Mouse (Mus musculus) heart, postnatal 14 days (tissue): ENCODE results near the gene Frmpd2. TPM values are rescaled to one million over a fixed set of nuclear protein-coding genes. Genes with fewer than 3 reads are reported as not detected.
A peak's percentile ranks its signal among the peaks of the same experiment; 100 is the strongest.
"Not testable (repeated sequence)": the region's sequence is repeated elsewhere in the genome, so short reads cannot be mapped to it uniquely, and the experiment has no call there.

Experiments used
- DNase-seq, 2 experiments: peaks; one replicate each; pipeline ENCODE4 v3.0.0; 2021 to 2022
- intact Hi-C: fragments of 180-260 bp; cut with DNase I; formaldehyde crosslinking; loops from one replicate; pipeline ENCODE4 v1.15.1; 2025
- long read RNA-seq, 2 experiments: library from polyadenylated mRNA; stranded (forward); transcript quantifications; one replicate each; pipeline ENCODE4 v2.0.0; 2021
- total RNA-seq, 2 experiments: library from RNA; stranded (reverse); gene quantifications; 2 replicates each; pipeline ENCODE4 v1.2.3; 2021

The Frmpd2 gene
- total RNA-seq, result under 1 TPM in 1 of 2 experiments, not detected in 1; 0.22 TPM
- long read RNA-seq, experiment 1, partial matches to known transcripts, result 1 of 1 reads
- long read RNA-seq, experiment 1, other reads (novel, unspliced or antisense), result 0 of 1 reads
- long read RNA-seq, experiment 2, result 0 reads

- intact Hi-C loops, result no loop called here
- no peak for DNase-seq
These were observed at the start of gene Frmpd2 for GRCm38 (mm10) chr14:33471331-33471730. Gene Frmpd2 (plus strand): TSS chr14:33471696.

- intact Hi-C loops, result no loop called here
- no peak for DNase-seq
These were observed 48.5 kb upstream of the Frmpd2 start for GRCm38 (mm10) chr14:33423003-33423402.

- no peak for DNase-seq
- intact Hi-C loops, result no loop called here
These were observed 47.4 kb upstream of the Frmpd2 start for GRCm38 (mm10) chr14:33424124-33424523.

GRCm38 (mm10) chr14:33432485-33432884, 39.0 kb upstream of the Frmpd2 start:
- DNase-seq, intact Hi-C loops: not testable (repeated sequence)

GRCm38 (mm10) chr14:33443780-33444179, 27.7 kb upstream of the Frmpd2 start:
- DNase-seq, result no peak
- intact Hi-C loops, result no loop called here

GRCm38 (mm10) chr14:33445962-33446361, 25.5 kb upstream of the Frmpd2 start:
- intact Hi-C loops, result no loop called here
- no peak for DNase-seq

- no peak for DNase-seq
- intact Hi-C loops, result no loop called here
These were observed 24.9 kb upstream of the Frmpd2 start for GRCm38 (mm10) chr14:33446561-33447023.

GRCm38 (mm10) chr14:33447027-33447569, 24.4 kb upstream of the Frmpd2 start, which contains the start of gene Mapk8:
Gene Mapk8 (minus strand): TSS chr14:33447158.
- peak; percentile 99 to 100 for DNase-seq
- intact Hi-C loops, result no loop called here

GRCm38 (mm10) chr14:33448276-33448675, 23.2 kb upstream of the Frmpd2 start:
- intact Hi-C loops, result no loop called here
- no peak for DNase-seq

- DNase-seq, result no peak
- intact Hi-C loops, result no loop called here
These were observed 22.1 kb upstream of the Frmpd2 start for GRCm38 (mm10) chr14:33449296-33449840.

GRCm38 (mm10) chr14:33450331-33450730, 21.2 kb upstream of the Frmpd2 start:
- DNase-seq, result no peak
- intact Hi-C loops, result no loop called here

GRCm38 (mm10) chr14:33463658-33464057, 7.8 kb upstream of the Frmpd2 start:
- intact Hi-C loops, result no loop called here
- DNase-seq, result no peak

GRCm38 (mm10) chr14:33467766-33468165, 3.7 kb upstream of the Frmpd2 start:
- DNase-seq, result no peak
- intact Hi-C loops, result no loop called here

GRCm38 (mm10) chr14:33474461-33474860, 3.0 kb downstream of the Frmpd2 start:
- DNase-seq, result no peak
- intact Hi-C loops, result no loop called here

- intact Hi-C loops, result no loop called here
- DNase-seq, result no peak
These were observed 4.7 kb downstream of the Frmpd2 start for GRCm38 (mm10) chr14:33476094-33476760.

- intact Hi-C loops, result no loop called here
- DNase-seq, result no peak
These were observed 10.5 kb downstream of the Frmpd2 start for GRCm38 (mm10) chr14:33481991-33482390.

- intact Hi-C loops, result no loop called here
- no peak for DNase-seq
These were observed 16.5 kb downstream of the Frmpd2 start for GRCm38 (mm10) chr14:33487805-33488550.

- intact Hi-C loops, result no loop called here
- DNase-seq, result no peak
These were observed 23.7 kb downstream of the Frmpd2 start for GRCm38 (mm10) chr14:33495226-33495625.

GRCm38 (mm10) chr14:33497418-33497817, 25.9 kb downstream of the Frmpd2 start:
- intact Hi-C loops, result no loop called here
- peak in 1 of 2 experiments; percentile 18 for DNase-seq

GRCm38 (mm10) chr14:33498849-33499248, 27.4 kb downstream of the Frmpd2 start:
- intact Hi-C loops, result no loop called here
- DNase-seq, result peak; percentile 21 to 24

- peak; percentile 51 to 55 for DNase-seq
- intact Hi-C loops, result no loop called here
These were observed 29.1 kb downstream of the Frmpd2 start for GRCm38 (mm10) chr14:33500631-33501030.
